Mouse (Mus musculus): ENCODE results near the gene Dock4. TPM values are rescaled to one million over a fixed set of nuclear protein-coding genes. Genes with fewer than 3 reads are reported as not detected.

The Dock4 gene
- polyA plus RNA-seq, 1 experiment from 2014 or later = 2.6 TPM

DNA sequence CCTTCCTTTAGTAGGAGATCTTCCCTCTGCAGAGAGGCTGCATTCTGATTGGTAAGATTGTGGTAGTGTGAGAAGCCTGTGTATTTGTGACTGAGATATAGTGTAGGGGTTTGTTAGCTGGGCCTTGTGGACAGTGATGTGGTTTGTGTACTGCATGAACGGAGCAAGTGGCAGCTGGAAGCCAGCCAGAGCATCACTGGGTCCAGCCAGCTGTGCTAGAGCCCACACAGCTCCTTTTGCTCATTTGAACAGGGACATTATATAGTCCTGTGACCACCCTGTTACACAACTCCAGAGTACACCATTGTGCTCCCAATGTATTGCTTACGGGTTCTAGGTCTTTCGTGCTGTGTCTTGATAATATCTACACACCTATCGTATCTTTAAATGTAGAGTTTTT lies 22.5 kb downstream of the Dock4 start:
- WGBS (ENCODE audit: insufficient replicate concordance) = 75% methylated on average over 4 of the region's 4 CpGs
- no peak overlapping the region for H3K4me3 ChIP-seq
- H3K27me3 ChIP-seq (replicated peaks) = 0 out of 2 replicates have a peak, but pooled peaks cover under 1% of the 10 kb centered on the region
- ATAC-seq = no peak
- no peak overlapping the region for H3K27ac ChIP-seq
- no peaks in the 10 kb centered on the region for H3K9me3 ChIP-seq (replicated peaks)
- H3K9ac ChIP-seq = no peak overlapping the region
- H3K4me1 ChIP-seq = no peaks in the 10 kb centered on the region
- no peak overlapping the region for H3K4me2 ChIP-seq
- H3K36me3 ChIP-seq = no peaks in the 10 kb centered on the region

DNA sequence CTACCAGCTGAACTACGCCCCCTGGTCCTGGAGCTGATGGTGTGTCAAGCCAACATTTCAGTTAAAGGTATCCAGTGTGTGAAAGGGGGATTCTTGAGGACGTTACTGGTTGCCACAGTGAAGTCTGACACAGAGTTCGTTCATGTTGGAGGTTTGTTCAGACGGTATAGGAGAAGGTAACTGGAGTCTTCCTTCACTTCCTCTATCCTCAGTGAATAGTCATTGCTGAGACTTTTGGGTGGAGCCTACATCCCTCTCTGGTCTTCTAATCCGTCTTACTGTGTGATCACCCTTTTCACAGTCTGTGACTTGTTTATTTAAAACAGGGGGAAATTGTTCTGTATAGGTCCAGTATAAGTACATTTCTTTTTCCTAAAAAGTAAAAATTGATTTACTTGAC lies 23.3 kb downstream of the Dock4 start:
- 46% methylated on average over 5 of the region's 5 CpGs for WGBS (ENCODE audit: insufficient replicate concordance)
- Histone ChIP-seq H3K4me3 (no peak overlapping the region), H3K27ac (no peak overlapping the region), H3K9ac (no peak overlapping the region), H3K36me3 (no peaks in the 10 kb centered on the region), H3K4me2 (no peak overlapping the region), H3K4me1 (no peaks in the 10 kb centered on the region), H3K27me3 (replicated peaks) (0 out of 2 replicates have a peak, but pooled peaks cover 3% of the 10 kb centered on the region), H3K9me3 (replicated peaks) (no peaks in the 10 kb centered on the region)
- ATAC-seq = no peak

DNA sequence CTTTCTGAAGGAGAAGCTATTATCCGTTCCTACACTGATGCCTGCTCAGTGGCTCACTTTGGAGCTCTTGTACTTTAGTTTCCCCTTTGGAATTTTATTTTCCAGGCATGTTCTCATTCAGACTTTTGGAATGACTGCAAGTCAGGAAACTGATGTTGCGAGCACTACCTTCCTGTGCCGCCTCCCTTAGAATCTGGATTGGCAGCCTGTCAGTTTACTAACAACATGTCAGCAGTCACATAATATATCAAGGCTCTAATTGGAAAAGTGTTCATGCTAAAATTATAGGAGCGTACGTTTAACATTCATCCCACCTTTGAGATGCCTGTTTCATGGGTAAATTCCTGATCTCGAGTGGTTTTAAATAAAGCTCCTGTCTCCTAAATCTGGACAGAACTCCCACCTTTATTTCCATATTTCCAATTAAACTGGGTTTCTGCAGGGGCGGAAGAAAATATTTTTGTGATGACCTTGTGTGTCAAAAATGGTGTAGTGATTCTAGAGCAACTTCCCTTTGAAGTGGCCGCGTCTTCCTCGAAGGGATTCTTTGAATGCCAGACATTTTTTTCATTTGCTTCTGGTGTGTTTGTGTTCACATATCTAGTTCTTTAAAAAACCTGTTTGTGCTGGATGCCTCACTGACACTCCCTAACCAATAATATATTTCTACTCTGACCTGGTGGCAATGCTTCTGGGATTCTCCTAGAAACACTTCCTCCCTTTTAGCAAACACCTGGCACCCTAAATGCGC lies 26.1 kb downstream of the Dock4 start:
- H3K9me3 ChIP-seq (replicated peaks) = no peaks in the 10 kb centered on the region
- 0 out of 2 replicates have a peak, but pooled peaks cover 3% of the 10 kb centered on the region for H3K27me3 ChIP-seq (replicated peaks)
- H3K4me3 ChIP-seq = no peak overlapping the region
- H3K4me2 ChIP-seq = peak overlapping the region; percentile 27; the same call in 1 of the 2 replicates
- no peak for ATAC-seq
- no peaks in the 10 kb centered on the region for H3K36me3 ChIP-seq
- H3K4me1 ChIP-seq = no peaks in the 10 kb centered on the region
- WGBS (ENCODE audit: insufficient replicate concordance) = 53% methylated on average over 11 of the region's 11 CpGs
- no peak overlapping the region for H3K9ac ChIP-seq
- no peak overlapping the region for H3K27ac ChIP-seq

DNA sequence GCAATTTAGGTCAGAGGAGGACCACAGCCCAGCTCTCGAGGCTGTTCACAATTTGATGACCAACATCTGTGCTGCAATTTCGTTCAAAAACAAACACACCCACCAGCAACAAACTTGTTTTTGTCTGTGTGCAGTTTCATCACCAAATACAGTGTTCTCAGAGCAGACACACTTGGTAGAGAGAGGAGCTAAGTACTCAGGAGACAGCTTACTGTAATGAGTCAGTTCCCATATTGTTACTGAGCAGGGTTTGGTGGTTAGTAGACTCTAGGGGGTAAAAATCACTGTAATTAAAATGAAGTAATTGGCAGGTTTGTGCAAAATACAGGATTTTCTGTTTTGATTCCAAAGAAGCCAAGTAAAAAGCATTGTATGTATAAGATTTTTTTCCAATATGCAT lies 28.0 kb downstream of the Dock4 start:
- no peaks in the 10 kb centered on the region for H3K4me1 ChIP-seq
- no peak overlapping the region for H3K4me2 ChIP-seq
- no peak overlapping the region for H3K27ac ChIP-seq
- H3K9me3 ChIP-seq (replicated peaks) = no peaks in the 10 kb centered on the region
- 34% methylated on average over 2 of the region's 2 CpGs for WGBS (ENCODE audit: insufficient replicate concordance)
- no peak overlapping the region for H3K9ac ChIP-seq
- no peak for ATAC-seq
- no peaks in the 10 kb centered on the region for H3K36me3 ChIP-seq
- 0 out of 2 replicates have a peak, but pooled peaks cover 3% of the 10 kb centered on the region for H3K27me3 ChIP-seq (replicated peaks)
- H3K4me3 ChIP-seq = no peak overlapping the region

DNA sequence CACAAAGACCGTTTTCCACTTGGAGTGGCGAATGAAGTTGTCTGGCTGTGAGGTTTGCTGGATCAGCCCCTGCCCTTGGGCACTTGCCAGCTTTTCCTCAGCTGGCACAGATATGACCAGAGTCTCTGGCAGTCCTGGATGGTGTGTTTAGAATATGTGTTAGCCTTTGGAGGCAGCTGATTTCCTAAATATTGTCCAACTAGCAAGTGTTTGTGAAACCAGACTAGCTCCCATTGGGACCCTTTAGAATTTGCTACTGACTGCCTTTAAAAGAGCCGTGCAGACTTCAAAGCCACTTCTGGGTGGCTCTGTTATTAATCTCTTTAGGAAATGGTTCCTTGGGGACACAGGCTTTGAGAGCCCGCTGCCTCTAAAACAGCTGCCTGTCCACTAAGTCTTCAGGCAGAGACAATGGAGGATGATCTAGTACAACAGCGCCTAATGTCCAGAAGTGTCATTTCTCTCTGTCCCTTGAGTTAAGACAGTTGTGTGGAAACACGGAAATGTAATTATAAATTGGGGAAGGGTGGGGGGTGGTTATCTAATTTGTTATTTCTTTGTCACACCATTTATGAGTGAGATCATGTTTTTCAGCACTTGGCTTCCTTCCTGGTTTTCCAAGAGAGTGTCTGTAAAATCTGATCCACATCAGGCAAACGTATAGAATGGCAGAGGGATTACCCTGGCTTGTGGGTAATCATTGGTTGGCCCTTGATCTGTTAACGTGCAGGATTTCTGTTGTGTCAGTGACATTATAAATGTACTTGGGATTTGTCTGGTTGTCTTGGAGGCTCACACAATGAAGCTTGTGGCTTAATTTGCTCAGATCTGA lies 32.1 kb downstream of the Dock4 start:
- 55% methylated on average over 8 of the region's 8 CpGs for WGBS (ENCODE audit: insufficient replicate concordance)

DNA sequence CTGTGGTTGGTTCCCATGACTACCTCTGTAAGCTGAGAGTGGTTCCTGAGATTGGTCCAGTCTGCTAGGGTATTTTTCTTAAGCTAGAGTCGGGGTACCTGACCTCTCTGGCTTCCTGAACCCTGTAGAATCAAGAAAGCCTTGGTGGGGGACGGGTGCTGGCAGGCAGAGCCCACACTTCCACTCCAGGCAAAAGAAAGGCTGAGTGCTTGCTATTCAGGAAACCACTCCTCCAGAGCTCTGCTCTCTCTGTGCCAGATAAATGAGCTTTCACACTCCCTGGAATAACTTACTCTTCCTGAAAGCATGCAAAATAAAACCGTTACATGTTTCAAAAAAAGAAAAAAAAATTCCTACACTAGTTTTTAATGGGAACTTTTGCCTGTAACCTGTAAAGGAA lies 38.5 kb downstream of the Dock4 start:
- 21% methylated on average over 3 of the region's 3 CpGs for WGBS (ENCODE audit: insufficient replicate concordance)
- no peak overlapping the region for H3K9ac ChIP-seq
- no peaks in the 10 kb centered on the region for H3K36me3 ChIP-seq
- no peaks in the 10 kb centered on the region for H3K27me3 ChIP-seq (replicated peaks)
- no peaks in the 10 kb centered on the region for H3K4me1 ChIP-seq
- no peak overlapping the region for H3K4me2 ChIP-seq
- no peak overlapping the region for H3K27ac ChIP-seq
- no peak overlapping the region for H3K4me3 ChIP-seq
- ATAC-seq = no peak
- no peaks in the 10 kb centered on the region for H3K9me3 ChIP-seq (replicated peaks)

More for the DNA sequence above, 32.1 kb downstream of the Dock4 start:
- H3K27ac ChIP-seq = no peak overlapping the region
- H3K4me3 ChIP-seq = no peak overlapping the region
- H3K4me2 ChIP-seq = no peak overlapping the region
- 0 out of 2 replicates have a peak, but pooled peaks cover 3% of the 10 kb centered on the region for H3K27me3 ChIP-seq (replicated peaks)
- no peak for ATAC-seq
- no peaks in the 10 kb centered on the region for H3K4me1 ChIP-seq
- H3K9ac ChIP-seq = no peak overlapping the region
- no peaks in the 10 kb centered on the region for H3K9me3 ChIP-seq (replicated peaks)
- H3K36me3 ChIP-seq = no peaks in the 10 kb centered on the region

DNA sequence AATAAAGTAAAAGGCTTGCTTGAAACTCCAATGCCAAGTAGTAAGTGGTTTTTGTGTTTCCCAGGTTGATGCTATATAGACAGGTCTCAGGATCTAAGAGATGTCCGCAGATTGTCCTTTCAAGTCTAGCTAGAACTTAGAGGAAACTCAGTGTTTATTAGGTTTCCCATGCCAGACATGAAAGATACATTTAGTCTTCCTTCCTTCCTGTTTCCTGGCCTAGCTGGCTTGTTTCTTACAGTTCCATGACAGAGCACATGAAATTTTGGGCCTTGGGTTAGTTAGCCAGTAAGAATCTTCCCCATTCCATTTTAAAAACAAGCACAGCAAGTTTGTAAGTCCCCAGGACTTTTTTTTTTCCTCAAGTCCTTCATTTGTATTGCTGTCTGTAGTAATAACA lies 39.5 kb downstream of the Dock4 start:
- Histone ChIP-seq H3K27ac (no peak overlapping the region), H3K9me3 (replicated peaks) (no peaks in the 10 kb centered on the region), H3K36me3 (no peaks in the 10 kb centered on the region), H3K4me1 (no peaks in the 10 kb centered on the region), H3K9ac (no peak overlapping the region), H3K4me2 (no peak overlapping the region), H3K4me3 (no peak overlapping the region), H3K27me3 (replicated peaks) (no peaks in the 10 kb centered on the region)
- no peak for ATAC-seq
- WGBS (ENCODE audit: insufficient replicate concordance) = 60% methylated on average over 1 of the region's 1 CpGs

DNA sequence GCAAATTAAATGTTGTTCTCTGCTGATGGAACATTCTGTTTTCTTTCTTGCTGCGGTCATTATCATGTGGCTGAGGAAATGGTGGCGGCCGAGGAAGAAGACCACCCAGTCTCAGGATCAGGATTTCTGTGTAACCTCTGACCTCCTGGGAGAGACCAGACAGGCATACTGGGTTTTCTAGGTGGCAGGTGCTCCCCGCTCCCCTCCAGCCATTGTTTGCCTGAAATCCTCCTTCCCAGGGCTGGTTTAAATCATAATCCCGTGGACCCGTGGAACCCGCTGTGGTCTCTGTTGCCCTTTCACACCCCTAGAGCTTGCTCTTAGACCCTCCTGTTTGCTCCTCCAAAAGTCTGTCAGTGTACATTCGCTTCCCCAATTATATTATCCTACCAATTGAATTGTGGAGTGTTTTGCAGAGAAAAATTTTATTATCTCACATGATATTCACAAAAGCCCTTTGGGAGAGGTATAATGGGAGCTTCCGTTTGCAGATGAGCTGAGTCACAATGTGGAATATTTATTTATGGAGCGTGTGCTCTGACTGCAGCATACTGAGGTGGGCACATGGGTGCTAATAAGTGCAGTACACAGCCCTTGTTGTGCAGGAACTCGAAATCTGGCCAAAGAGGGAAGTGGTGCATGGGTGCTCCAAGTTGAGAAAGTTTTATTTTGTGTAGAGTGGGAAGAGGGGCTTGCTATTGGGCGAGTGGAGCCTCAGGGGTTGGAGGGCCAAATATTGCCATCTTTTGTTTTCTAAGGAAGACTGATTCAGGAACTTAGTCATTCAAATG lies 40.5 kb downstream of the Dock4 start:
- WGBS (ENCODE audit: insufficient replicate concordance) = 61% methylated on average over 12 of the region's 12 CpGs
- H3K36me3 ChIP-seq = no peaks in the 10 kb centered on the region
- no peak for ATAC-seq

DNA sequence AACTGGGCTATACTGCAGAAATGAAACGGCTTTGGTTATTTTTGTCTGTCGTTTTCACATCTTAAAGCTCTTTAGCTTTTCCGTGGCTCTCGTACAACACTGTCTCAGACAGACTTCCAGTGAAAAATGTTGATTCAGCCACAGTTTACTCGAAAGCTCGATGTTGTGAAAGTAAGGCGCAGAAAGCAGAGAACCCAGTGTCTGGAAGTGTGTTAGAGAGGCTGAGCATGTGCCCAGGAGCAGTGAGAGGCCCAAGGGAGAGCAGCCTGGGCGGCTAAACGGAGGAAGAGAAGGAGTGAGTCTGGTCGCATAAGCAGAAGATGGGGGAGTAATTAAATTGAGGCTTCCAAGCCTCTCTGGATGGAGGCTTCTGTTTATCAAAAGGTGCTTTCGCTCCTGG lies 50.6 kb downstream of the Dock4 start:
- Histone ChIP-seq H3K36me3 (no peaks in the 10 kb centered on the region), H3K27me3 (replicated peaks) (no peaks in the 10 kb centered on the region), H3K27ac (no peak overlapping the region), H3K9ac (no peak overlapping the region), H3K4me3 (no peak overlapping the region), H3K4me1 (no peaks in the 10 kb centered on the region), H3K9me3 (replicated peaks) (no peaks in the 10 kb centered on the region), H3K4me2 (no peak overlapping the region)
- 74% methylated on average over 11 of the region's 11 CpGs for whole genome bisulfite sequencing (ENCODE audit: insufficient replicate concordance)
- no peak for ATAC-seq

More for the DNA sequence above, 40.5 kb downstream of the Dock4 start:
- no peak overlapping the region for H3K9ac ChIP-seq
- H3K4me2 ChIP-seq = no peak overlapping the region
- H3K27ac ChIP-seq = no peak overlapping the region
- H3K9me3 ChIP-seq (replicated peaks) = no peaks in the 10 kb centered on the region
- no peaks in the 10 kb centered on the region for H3K27me3 ChIP-seq (replicated peaks)
- no peak overlapping the region for H3K4me3 ChIP-seq
- H3K4me1 ChIP-seq = peaks cover 4% of the 10 kb centered on the region; the same call in 1 of the 2 replicates

DNA sequence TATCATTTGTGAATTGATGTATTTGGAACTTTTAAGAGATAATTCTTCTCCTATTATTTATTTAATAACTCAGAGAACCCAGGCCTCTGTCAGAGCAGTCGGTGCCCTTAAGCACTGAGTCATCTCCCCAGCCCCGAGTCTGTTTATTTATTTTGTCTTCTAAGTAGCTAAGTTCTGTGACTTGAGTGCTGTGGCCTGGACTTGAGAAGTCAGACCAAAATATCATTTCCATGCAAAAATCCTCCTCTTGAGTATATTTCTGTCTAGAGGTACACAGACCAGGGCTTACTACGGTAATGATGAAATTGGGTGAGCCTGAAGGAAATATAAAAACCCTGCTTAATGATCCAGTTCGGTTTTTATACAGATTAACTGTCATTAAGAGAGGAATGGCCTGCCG lies 52.1 kb downstream of the Dock4 start:
- no peak for ATAC-seq
- Histone ChIP-seq H3K9ac (no peak overlapping the region), H3K36me3 (no peaks in the 10 kb centered on the region), H3K27ac (no peak overlapping the region), H3K4me3 (no peak overlapping the region), H3K27me3 (replicated peaks) (no peaks in the 10 kb centered on the region), H3K4me1 (no peaks in the 10 kb centered on the region), H3K9me3 (replicated peaks) (no peaks in the 10 kb centered on the region), H3K4me2 (no peak overlapping the region)
- WGBS (ENCODE audit: insufficient replicate concordance) = 64% methylated on average over 5 of the region's 5 CpGs

DNA sequence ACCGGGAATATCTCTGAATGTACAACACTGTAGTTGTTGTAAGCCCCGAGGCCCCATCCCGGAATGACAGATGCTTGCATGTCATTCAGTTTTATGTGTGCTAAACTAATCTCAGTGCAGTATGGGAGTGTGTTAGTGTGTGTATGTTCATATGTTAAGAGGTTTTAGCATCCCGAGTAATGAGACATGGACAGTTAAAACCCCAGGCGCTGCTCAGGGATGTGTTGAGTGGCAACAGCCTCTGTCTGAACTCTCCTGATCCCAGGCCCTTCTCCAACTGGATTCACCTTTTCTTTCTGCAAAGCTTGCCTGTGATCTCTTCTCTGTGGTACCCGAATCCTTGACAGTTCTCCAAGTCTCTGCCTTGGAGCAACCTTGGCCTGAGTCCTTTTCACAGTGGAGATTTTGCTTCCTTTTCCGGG lies 52.5 kb downstream of the Dock4 start:
- 72% methylated on average over 7 of the region's 7 CpGs for WGBS (ENCODE audit: insufficient replicate concordance)
- Histone ChIP-seq H3K9ac (no peak overlapping the region), H3K27ac (no peak overlapping the region), H3K4me2 (no peak overlapping the region), H3K4me3 (no peak overlapping the region), H3K4me1 (no peaks in the 10 kb centered on the region), H3K36me3 (no peaks in the 10 kb centered on the region), H3K9me3 (replicated peaks) (no peaks in the 10 kb centered on the region), H3K27me3 (replicated peaks) (no peaks in the 10 kb centered on the region)
- ATAC-seq = no peak
